Mouse (Mus musculus): ENCODE measurements around the gene Nt5c1b.

Nt5c1b gene

DNA sequence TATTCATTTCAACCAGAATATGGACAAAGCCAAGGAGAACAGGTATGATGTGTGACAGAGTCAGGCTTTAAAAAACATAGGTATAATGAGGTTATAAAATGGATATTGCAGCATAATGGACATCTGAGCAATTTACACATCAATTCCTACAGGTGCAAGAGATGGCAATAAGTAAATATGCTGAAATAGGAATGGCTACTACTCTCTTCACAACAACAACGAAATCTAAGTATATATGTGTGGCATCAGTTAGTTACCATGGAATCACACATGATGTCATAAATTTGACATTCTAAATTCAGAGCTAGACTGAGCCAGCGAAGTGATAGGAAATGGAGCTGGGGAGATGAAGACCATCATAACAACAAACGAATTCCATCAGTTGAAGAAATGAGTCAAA, at the start of gene Nt5c1b:
Gene Nt5c1b (plus strand): TSS at position 301 of the 400 bp plus-strand sequence.
- CTCF ChIA-PET, result no interaction called here

DNA sequence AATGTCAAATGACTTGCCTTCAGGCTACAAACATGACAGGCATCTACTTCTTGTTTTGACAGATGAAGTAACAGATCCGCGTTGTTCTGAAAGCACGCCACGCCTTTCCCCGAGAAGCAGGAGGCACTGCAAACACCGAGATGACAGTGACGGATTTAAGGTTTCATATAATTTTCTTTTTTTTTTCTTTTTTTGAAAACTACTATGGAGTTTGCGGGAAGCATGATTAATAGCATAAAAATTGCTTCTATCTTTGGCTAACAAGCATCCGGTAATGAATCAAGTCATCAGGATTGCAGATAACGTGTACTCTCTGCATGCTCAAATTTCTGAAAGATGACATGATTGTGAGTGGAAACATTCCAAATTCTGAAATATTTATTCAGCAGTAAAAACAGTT, 42.1 kb upstream of the Nt5c1b start:
- CTCF ChIA-PET, result no interaction called here

DNA sequence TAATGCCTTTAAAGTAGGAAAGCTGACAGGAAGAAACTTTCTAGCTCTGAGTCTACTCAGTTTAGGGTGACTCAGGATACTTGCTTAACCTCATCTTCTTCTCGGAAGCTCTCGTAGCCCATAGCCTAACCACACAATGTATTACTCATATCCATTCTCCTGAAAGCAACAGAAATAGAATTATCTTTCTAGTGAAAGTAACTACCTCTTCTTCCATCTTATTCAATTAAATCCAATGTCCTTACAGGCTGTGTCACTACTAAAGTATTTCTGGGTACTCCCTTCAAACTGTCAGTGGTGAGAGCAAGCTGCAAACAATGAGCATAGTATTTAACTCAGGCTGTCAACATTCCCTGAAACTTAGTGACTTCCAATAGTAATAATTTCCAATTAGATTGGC, 40.3 kb upstream of the Nt5c1b start:
- CTCF ChIA-PET, result no interaction called here

DNA sequence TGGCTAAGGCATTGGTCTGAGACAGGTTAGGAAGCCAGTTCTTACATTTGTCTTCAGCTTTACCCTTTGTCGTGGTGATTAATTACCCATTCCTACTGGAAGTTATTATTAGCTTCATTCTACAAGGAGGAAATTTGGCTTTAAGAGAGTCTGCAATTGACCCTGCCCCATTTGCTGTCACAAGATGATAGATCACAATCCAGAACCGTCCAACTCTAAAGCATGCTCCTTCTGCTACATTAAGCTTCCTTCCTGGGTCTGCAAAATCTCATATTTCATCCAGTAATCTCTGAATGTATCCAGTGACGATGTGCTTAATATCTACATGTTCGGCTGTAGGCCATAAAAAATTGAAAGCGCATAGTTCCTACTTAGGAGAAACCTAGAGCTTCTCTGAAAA, 29.2 kb upstream of the Nt5c1b start:
- CTCF ChIA-PET, result no interaction called here

DNA sequence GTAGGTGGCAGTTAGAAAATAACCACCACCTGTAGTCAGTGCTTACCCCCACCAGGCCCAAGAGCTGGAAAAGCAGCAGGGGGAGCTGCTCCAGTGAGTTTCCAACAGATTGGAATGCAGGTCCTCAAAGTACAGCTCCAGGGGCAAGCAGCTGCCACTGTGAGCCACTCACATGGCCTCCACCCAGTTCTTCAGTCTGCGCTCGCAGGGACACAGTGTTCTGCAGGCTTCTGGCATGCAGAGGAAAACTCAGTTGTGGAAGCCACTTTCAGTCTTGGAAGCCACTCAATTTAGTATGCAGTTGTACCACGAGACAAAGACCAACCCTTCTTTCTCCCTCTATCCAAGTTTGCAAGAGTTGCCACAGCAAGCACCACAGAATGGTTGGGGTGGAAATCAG, 19.1 kb upstream of the Nt5c1b start:
- CTCF ChIA-PET, result no interaction called here

DNA sequence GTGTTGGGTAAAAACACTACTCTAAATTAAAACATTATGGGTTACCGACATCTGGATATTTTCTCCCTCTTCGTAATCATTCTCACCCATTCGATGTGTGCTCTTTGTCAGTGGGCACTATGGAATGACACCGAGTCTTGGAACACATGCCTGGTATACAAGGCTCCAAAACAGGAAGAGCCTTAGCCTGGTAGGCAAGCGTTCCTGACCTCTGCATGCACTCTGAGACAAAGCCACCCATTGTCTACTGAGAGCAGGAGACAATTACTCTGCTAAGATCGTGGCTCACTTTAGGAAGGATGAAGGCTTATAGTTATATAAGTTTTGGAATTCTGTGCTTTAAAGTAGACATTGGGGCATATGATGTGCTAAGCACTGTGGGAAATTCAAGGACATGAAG, 12.0 kb upstream of the Nt5c1b start:
- CTCF ChIA-PET, result no interaction called here

DNA sequence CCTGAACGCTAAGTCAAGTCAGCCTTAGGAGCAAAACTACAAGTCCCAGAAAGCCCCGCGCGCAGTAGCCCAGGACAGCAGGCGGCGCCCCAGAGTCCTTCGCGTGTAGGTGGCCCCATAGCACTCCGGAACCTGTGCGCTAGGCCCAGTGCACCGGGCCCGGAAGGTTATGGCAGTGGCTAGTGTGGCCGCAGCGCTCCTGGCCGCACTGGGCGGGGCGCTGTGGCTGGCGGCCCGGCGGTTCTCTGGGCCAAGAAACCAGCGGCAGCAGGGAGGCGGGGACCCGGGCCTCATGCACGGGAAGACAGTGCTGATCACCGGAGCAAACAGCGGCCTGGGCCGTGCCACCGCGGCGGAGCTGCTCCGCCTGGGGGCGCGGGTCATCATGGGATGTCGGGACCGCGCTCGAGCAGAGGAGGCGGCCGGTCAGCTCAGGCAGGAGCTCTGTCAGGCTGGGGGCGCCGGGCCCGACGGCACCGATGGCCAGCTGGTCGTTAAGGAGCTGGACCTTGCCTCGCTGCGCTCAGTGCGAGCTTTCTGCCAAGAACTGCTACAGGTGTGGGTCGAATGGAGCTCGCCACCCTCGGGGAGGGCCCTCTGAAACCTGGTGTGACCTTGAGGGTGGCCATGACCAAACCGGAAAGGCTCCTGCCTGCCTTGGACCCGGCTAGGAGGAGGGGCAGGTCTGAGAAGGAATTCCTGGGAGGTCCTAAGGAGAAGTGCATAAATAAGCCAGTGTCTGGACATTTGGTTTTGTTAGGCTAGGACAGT, 21.1 kb downstream of the Nt5c1b start, which contains the start of gene Rdh14:
Gene Rdh14 (plus strand): TSS at position 102 of the 771 bp plus-strand sequence.
- CTCF ChIA-PET, result no interaction called here

DNA sequence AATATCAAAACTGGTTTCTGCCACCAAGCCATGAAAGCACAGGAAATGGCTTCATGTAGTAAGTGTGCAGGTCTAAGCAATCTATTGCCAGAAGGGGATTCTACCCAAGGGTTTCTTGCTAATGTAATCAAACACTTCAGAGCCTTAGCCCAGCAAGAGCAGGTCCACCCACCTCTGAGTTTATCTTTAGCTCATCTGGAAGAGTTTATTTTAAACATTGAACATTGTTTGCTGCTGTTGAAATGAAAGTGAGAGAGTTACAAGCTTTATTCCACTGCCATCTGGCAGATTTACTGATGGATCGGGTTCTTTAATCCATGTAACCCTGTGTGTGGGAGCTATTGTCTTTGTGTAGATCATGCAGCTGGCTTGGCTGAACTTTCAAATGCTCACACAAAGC, 31.0 kb downstream of the Nt5c1b start:
- CTCF ChIA-PET, result no interaction called here

DNA sequence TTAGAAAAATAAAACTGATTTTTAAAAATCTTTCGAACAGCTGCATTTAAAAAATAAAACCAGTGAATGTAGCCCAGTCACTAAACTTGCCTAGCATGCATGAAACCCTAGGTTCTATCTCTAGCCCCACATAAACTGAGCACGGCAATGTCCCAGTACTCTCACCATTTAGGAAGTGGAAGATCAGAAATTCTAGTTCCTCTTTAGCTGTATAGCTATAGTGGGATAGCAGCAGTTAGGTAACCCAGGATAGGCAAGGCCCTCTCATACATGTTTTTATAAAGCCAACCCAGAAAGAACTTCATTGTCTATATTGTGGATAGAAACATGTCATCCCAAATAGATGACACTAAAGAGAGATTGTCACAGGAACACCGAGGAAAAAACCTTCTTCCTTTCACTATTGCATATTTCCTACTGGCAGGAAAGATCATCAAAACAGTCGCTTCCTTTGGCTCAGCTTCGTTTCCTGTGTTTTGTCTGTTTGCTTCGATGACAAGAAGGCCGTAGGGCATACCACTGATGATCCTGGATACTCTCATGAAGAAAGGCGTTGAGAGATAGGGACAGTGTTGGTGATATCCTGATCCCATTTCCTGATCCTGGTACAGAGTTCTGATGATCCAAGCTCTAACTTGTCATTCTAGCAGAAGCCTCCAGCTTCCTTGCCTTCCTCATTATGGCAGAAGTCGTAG, 32.8 kb downstream of the Nt5c1b start:
- CTCF ChIA-PET, result no interaction called here

DNA sequence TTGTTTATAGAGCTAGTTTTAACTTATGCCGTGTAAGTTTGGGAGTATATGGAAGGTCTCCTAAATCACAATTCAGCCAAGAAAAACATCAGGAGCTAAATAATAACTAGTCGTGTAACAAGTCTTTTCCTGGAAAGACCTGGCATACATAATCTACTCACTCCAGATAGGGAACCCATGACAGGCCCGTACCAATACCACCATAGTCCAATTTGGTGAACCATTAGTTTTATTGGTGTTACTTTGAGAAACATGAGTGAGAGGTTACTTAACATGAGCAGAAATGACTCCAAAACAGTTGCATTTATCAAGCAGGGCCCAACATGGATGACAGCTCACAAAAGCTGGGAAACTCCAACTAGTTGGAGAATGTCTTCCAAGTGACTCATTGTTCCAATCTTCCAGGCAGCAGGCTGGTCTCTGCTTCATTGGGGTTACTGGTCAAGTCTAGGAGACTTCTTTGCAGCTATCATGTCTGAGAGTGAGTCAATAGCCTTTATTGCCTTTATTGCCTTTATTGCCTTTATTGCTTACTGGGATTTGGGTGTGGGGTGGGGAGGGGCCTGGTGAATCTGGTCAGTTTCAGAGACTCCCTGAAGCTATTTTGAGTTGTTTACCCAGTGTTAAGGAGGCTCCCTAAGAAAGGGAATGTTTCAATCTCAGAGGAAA, 40.9 kb downstream of the Nt5c1b start:
- CTCF ChIA-PET, result no interaction called here

DNA sequence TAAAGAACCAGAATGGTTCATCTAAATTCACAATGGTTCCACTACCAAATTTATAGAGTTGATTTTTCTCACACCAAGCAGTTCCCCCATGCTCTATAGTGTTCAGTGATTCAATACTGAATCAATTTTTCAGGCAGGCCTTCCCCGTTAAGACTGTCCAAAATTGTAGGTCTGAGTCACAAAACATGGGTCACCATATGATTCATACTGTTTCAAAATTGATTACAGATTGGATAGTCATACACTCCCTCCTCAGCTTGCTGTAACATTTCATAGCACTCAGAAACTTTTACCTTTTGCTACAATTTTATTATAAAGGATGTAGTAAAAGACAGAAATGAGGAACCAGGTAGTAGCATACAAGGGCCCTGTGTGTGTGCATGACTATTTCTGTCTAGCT, 41.7 kb downstream of the Nt5c1b start:
- CTCF ChIA-PET, result no interaction called here

DNA sequence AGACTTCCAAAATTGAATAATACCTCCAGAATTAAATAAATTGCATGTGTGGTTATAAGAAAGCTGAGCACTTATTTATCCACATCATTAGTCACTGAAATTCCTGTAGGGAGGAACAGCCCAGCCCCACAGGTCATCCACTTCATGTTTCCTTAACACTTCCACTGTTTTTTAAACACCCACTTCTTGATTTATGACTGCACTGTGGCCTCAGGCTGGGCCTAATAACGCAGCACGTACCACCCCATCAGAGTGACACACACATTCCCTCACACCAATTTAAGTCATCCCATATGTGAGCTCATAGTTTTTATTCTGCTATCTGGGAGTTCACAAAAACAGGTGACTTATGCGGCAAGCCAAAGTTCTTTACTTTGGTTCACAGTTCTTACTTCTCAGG, 52.6 kb downstream of the Nt5c1b start:
- CTCF ChIA-PET, result no interaction called here

DNA sequence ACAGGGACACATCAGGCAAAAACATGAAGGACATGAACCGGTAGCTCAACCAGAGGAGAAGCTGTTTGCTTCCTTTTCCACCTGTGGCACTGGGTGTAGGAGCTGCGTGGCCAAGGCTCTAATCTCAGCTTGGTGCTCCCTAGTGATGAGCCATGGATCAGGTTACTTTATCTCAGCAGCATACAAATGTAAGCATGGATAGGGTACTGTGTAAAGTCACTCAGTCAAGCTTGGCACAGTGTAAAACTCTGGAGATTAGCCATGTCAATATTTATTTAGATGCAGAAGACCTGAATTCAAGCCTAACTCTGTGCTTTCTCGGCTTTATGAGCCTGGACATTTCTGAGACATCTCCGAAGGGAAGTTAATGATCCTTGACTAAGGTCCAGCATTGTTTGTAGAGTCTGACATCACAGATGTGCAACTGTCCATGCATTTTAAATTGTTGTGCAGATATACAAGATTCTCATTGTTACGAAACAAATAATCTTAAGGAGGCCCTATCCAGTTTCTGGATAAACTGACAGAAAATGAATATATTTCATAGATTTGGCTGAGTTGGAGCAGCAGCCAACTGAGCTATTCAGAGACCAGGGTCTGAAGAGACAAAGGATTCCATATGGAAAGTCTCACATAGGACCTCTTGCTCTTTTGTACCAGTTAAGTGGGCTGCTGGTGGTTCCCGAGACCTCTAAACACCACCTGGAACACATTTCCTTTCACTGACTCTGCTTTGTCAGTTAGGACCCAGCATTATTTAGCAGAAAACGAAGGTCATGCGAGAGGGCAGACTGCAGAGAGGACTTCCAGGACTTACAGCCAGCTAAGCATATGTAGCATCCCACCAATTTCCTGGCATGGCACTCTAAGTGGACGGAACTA, 56.5 kb downstream of the Nt5c1b start:
- CTCF ChIA-PET, result no interaction called here

DNA sequence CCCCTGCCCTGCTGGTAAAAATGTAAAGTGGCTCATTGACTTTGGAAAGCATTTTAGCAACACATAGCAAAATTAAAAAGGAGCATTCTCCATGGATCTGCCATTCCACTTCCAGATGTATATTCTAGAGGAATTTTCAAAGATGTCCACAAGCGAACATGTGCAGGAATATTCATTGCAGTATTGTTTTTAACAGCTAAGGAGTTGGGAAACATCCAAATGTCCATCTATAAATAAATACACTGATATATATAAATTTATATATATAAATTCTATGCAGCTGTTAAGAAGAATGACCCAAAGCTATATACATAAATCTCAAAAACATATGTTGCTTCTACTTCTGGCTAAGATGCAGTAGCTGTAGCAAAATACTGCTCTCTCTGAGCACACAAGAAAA, 61.2 kb downstream of the Nt5c1b start:
- CTCF ChIA-PET, result no interaction called here

DNA sequence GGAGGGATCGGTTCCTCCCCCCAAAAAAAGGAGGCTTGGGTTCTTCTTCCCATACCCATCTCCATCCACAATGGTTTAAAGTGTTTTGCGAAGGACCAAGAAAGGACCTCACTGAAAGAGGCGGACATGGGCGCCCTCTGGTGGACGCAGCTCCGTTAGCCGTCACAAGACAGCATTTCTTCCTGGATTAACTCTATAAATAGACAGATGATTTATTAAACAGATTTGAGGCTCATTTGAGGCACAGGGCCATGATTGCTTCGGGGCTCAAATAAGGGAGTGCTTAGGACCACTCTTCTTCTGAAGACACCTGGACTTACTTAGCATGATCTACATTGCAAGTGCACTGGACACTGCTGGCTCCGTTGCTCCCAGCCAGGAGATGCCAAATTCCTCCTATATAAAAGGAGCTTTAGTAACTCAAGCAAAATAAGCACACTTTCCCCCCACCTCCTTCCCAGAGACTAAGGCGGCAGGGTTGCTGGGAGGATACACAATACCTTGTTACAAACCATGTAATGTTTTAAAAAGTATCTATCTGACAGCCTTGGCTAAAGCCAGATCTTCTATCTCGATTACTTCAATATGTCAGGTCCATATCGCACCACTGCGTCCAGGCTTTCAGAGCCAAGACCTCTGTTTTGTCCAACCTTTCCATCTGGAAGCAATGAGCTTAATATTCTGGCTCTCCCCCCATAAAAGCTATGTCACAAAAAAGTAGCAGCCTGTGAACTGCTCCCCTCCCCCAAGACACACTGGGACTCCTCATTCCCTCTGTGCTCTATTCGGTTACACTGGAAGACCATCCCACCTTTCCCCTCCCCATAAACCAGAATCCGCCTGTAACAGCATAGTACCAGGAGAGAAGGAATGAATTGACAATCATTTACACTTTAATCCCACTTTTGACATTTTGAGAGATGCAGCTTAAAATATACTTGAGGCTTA, 68.6 kb downstream of the Nt5c1b start:
- CTCF ChIA-PET, result interaction anchor here (0.6 to 2.3 kb wide), 2 partner anchors 868 to 1384 kb away, joined by 3 to 6 read pairs; partner anchors contain the start of gene Osr1

Data from spleen, embryonic (tissue).